Mouse (Mus musculus): Measurements from ENCODE around the gene Ints7. TPM values are rescaled to one million over a fixed set of nuclear protein-coding genes. Genes with fewer than 3 reads are reported as not detected.

Ints7 gene
- polyA plus RNA-seq, 1 experiment, result not detected

DNA sequence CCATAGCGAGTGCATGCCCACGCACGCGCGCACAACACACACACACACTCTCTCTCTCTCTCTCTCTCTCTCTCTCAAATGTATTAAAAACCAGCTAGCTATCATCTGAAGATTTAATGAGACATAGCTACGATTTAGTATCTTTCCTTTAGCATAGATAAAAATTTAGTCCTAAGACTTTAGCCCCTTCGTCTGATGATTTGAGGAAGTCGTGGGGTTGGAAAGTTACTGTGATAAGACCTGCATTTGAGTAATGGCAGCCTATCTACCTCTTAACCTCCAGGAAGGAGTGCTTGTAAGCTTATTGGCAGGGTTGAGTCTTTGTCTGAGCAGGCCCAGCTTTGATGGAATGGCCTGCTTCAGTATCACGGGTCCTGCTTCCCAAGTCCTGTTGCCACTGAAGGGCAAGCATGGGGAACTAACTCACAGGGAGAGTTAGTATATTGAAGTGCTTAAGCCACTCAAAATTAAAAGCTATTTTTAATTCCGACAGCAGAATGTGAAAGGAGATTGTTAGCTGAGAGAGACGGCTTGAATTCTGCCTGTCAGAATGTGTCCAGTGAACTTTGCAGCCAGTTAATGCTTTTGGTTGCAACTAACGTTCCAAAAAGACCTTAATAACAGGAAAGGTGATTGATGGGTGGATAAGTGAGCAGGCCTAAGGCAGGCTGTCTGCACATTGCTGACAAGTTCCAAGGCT is 42.8 kb downstream of the Ints7 start:
- no peak overlapping the region for H3K27ac ChIP-seq (ENCODE audit: insufficient read depth, low read depth, low read length)
- H3K4me3 ChIP-seq (ENCODE audit: insufficient read depth, low read depth, low read length), result no peak overlapping the region
- WGBS, result 91% methylated on average over 12 of the region's 12 CpGs
- TF ChIP-seq CTCF (IDR thresholded peaks at IDR 0.05; ENCODE audit: insufficient read depth, low read depth, low read length) (no peak), POLR2A (IDR thresholded peaks at IDR 0.05; ENCODE audit: insufficient read depth, low read depth, low read length) (no peak)
- H3K4me1 ChIP-seq (ENCODE audit: control insufficient read depth, insufficient read depth, low read length), result peaks cover 2% of the 10 kb centered on the region; the same call in 1 of the 2 replicates

DNA sequence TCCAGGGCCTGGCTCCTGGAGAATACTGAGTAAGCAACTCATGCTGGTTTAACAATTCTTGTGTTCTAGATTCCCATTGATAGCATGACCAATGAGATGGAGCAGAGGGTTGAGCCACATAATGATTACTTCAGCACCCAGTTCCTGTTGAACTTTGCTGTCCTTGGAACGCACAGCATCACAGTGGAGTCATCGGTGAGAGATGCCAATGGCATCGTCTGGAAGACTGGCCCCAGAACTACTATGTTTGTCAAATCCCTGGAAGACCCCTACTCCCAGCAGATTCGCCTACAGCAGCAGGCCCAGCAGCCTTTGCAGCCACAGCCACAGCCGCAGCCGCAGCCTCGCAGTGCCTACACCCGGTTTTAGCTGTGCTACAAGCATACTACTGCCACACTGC is 45.7 kb downstream of the Ints7 start:
- 94% methylated on average over 8 of the region's 8 CpGs for WGBS
- Histone ChIP-seq H3K4me3 (ENCODE audit: insufficient read depth, low read depth, low read length) (no peak overlapping the region), H3K4me1 (ENCODE audit: control insufficient read depth, insufficient read depth, low read length) (peaks cover 2% of the 10 kb centered on the region), H3K27ac (ENCODE audit: insufficient read depth, low read depth, low read length) (no peak overlapping the region)
- no peak for TF ChIP-seq POLR2A (IDR thresholded peaks at IDR 0.05; ENCODE audit: insufficient read depth, low read depth, low read length)

DNA sequence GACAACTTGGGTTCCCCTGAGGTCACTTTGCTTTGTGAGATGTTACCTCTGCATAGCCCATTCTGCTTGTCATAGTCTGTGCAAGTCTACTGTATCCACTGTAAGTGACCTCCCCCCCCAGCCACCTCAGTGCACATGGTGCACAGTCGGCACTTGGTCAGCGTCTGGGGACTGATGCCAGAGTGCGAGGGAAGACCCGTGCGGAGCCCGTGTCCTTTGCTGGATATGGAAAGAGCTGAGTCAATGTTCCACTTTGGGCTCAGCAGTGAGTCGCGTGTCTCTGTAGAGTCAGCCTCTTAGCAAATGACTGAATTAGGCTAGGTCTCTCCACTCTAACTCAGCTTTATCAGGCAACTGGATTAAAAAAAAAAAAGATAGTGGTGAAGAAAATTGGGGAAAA is 47.4 kb downstream of the Ints7 start:
- TF ChIP-seq CTCF (IDR thresholded peaks at IDR 0.05; ENCODE audit: insufficient read depth, low read depth, low read length), result no peak
- no peak for TF ChIP-seq POLR2A (IDR thresholded peaks at IDR 0.05; ENCODE audit: insufficient read depth, low read depth, low read length)
- 65% methylated on average over 8 of the region's 8 CpGs for WGBS
- Histone ChIP-seq H3K4me3 (ENCODE audit: insufficient read depth, low read depth, low read length) (no peak overlapping the region), H3K4me1 (ENCODE audit: control insufficient read depth, insufficient read depth, low read length) (peaks cover 2% of the 10 kb centered on the region), H3K27ac (ENCODE audit: insufficient read depth, low read depth, low read length) (no peak overlapping the region)

DNA sequence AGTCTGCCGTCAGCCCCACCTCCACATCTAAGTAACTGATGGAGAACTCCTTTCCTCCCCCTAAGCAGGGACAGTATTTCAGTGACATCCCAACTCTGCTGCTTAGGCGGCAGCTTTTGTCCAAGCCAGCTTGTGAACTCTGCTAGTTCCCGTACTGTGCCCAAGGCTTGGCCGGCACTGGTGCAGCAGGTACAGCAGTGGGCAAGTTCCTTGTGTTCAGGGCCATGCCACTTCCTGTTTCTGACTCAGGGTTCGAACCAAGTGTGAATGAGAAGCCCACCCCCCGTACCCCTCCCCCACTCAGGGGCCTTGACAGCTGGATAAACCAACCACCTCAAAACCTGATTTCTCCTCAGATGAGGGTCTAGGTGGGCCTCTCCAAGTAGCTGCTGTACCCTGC is 49.1 kb downstream of the Ints7 start:
- no peak overlapping the region for H3K27ac ChIP-seq (ENCODE audit: insufficient read depth, low read depth, low read length)
- 82% methylated on average over 6 of the region's 6 CpGs for WGBS

DNA sequence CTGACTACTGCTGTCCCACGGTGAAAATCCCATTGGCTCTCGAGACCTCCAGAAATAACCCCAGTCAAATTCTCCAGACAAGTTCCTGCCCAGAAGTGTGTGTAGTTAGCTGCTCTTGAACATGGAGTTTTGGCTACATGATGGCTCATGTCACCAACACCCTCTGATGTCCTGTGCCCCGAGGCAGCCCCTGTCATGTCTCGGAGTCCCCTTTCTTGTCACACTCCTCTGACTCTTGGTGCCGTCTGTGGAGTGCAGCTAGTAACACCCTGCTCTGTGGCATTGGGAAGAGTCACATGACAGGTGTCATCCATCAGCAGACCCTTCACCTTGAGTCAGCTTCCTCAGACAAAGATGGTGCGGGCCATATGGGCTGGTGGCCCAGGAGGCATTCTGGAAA is 49.6 kb downstream of the Ints7 start:
- Histone ChIP-seq H3K4me3 (ENCODE audit: insufficient read depth, low read depth, low read length) (no peak overlapping the region), H3K27ac (ENCODE audit: insufficient read depth, low read depth, low read length) (no peak overlapping the region), H3K4me1 (ENCODE audit: control insufficient read depth, insufficient read depth, low read length) (peaks cover 2% of the 10 kb centered on the region)
- TF ChIP-seq CTCF (IDR thresholded peaks at IDR 0.05; ENCODE audit: insufficient read depth, low read depth, low read length) (no peak), POLR2A (IDR thresholded peaks at IDR 0.05; ENCODE audit: insufficient read depth, low read depth, low read length) (no peak)
- WGBS, result 82% methylated on average over 6 of the region's 6 CpGs

More for the DNA sequence above, 49.1 kb downstream of the Ints7 start:
- Histone ChIP-seq H3K4me3 (ENCODE audit: insufficient read depth, low read depth, low read length) (no peak overlapping the region), H3K4me1 (ENCODE audit: control insufficient read depth, insufficient read depth, low read length) (peaks cover 2% of the 10 kb centered on the region)
- TF ChIP-seq CTCF (IDR thresholded peaks at IDR 0.05; ENCODE audit: insufficient read depth, low read depth, low read length), result no peak
- no peak for TF ChIP-seq POLR2A (IDR thresholded peaks at IDR 0.05; ENCODE audit: insufficient read depth, low read depth, low read length)

DNA sequence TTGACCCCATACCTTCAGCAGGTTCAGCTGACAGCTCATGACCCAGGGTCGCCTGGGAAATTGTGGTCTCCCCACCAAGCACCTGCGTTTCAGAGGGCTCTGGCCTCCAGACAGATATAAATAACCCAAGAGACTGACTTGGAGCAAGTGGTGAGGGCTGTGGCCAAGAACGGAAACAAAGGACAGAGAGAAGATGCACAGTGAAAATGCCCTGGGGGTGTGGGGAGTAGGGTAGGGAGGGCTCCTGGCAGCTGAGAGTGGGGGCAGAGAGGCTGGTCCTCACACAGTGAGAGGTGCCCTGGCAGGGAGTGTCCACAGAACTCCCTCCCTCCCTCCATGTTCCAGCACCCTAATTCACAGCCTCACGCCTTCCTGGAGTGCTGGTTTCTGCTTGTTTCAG is 50.2 kb downstream of the Ints7 start:
- Histone ChIP-seq H3K27ac (ENCODE audit: insufficient read depth, low read depth, low read length) (no peak overlapping the region), H3K4me1 (ENCODE audit: control insufficient read depth, insufficient read depth, low read length) (peaks cover 2% of the 10 kb centered on the region), H3K4me3 (ENCODE audit: insufficient read depth, low read depth, low read length) (no peak overlapping the region)
- TF ChIP-seq CTCF (IDR thresholded peaks at IDR 0.05; ENCODE audit: insufficient read depth, low read depth, low read length) (no peak), POLR2A (IDR thresholded peaks at IDR 0.05; ENCODE audit: insufficient read depth, low read depth, low read length) (no peak)
- 62% methylated on average over 4 of the region's 4 CpGs for WGBS

DNA sequence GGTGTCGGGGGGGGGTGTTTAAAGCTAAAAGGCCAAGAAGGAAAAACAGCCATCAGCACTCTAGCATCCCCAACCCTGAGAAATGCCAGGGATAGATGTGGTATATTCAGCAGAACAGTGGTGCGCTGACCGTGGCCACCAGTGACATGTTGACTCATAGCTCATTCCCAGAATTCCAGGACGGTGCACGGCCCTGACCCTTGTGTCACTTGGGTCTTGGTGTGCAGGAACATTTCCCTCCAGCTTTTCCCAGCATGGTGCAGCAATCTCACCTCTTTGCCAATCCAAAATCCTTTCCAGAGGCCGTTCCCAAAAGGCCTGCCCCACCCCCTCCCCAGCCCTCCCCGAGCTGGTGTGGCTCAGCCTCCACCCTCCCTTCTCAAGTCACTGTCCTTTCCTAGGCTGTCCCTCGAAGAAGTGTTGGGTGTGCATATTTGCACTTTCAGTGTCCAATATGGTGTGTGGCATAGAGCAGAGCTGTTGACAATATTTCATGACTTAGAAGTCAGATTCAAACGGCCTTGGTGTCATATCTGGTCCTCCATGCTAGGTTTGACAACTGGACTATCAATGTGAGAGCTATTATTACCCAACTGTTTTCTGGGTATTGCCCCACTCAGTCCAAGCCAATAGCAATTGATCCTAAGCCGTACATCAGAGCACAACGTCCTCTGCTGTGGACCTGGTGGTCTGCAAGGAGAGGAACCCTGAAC is 53.2 kb downstream of the Ints7 start:
- Histone ChIP-seq H3K27ac (ENCODE audit: insufficient read depth, low read depth, low read length) (no peak overlapping the region), H3K4me1 (ENCODE audit: control insufficient read depth, insufficient read depth, low read length) (no peaks in the 10 kb centered on the region; the same call in 1 of the 2 replicates), H3K4me3 (ENCODE audit: insufficient read depth, low read depth, low read length) (no peak overlapping the region)
- no peak for TF ChIP-seq CTCF (IDR thresholded peaks at IDR 0.05; ENCODE audit: insufficient read depth, low read depth, low read length)
- TF ChIP-seq POLR2A (IDR thresholded peaks at IDR 0.05; ENCODE audit: insufficient read depth, low read depth, low read length), result no peak
- WGBS, result 68% methylated on average over 11 of the region's 11 CpGs

DNA sequence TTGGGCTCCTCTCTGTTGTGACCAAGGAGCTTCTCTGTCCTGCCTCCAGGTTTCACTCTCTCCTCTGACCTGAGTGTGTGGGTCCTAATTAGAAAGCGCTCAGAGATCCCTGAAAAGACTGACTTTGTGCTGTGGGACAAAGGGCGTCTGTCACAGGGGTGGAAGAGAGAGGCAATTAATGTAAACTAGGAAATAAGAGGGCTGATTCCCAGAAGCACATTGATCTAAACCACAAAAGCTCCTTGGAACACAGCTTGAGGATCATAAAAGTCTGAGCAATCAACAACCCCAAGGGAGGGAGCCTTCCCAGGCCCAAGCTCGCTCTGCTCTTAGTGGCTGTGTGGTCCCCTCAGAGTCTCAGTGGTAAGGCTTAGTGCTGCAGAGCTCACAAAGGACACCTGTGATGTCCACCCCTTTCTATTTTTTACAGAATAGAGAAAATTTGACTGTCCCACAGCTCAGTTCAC is 53.8 kb downstream of the Ints7 start:
- Histone ChIP-seq H3K4me1 (ENCODE audit: control insufficient read depth, insufficient read depth, low read length) (no peaks in the 10 kb centered on the region; the same call in 1 of the 2 replicates), H3K27ac (ENCODE audit: insufficient read depth, low read depth, low read length) (no peak overlapping the region), H3K4me3 (ENCODE audit: insufficient read depth, low read depth, low read length) (no peak overlapping the region)
- WGBS, result 66% methylated on average over 3 of the region's 3 CpGs
- TF ChIP-seq CTCF (IDR thresholded peaks at IDR 0.05; ENCODE audit: insufficient read depth, low read depth, low read length) (no peak), POLR2A (IDR thresholded peaks at IDR 0.05; ENCODE audit: insufficient read depth, low read depth, low read length) (no peak)

DNA sequence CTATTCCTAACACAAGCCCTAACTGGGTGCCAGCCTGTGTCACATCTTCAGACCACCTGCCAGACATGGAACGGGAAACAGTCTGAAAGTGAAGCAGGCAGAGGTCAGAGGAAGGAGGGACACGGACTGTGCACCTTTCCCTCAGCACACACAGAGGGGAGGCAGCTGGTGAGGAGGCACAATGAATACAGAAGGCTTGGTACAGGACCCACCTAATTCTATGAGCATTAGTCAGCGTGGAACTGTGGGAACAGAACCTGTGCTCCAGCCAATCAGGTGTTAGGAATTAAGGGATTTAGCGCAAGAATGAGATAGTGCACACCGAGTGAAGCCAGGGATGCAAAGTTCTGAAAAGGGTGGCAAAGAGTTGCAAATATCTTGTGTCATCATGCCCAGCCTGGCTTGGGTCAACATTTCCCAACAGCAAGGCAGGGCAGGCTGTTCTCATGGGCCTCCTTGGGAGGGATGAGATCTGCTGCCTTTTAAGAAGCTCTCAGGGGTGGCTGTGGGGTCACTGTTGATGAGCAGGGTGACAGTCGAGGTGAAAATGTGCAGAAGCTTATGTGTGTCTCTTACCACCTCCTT is 57.2 kb downstream of the Ints7 start:
- WGBS, result 83% methylated on average over 6 of the region's 6 CpGs
- no peaks in the 10 kb centered on the region for H3K4me1 ChIP-seq (ENCODE audit: control insufficient read depth, insufficient read depth, low read length)

More for the DNA sequence above, 57.2 kb downstream of the Ints7 start:
- TF ChIP-seq CTCF (IDR thresholded peaks at IDR 0.05; ENCODE audit: insufficient read depth, low read depth, low read length) (no peak), POLR2A (IDR thresholded peaks at IDR 0.05; ENCODE audit: insufficient read depth, low read depth, low read length) (no peak)
- no peak overlapping the region for H3K27ac ChIP-seq (ENCODE audit: insufficient read depth, low read depth, low read length)
- no peak overlapping the region for H3K4me3 ChIP-seq (ENCODE audit: insufficient read depth, low read depth, low read length)

Measured in olfactory bulb, adult 2 months (tissue).